Mouse (Mus musculus) left cerebral cortex, adult 2 months (tissue): ENCODE measurements around the gene N4bp2l1. TPM values are rescaled to one million over a fixed set of nuclear protein-coding genes. Genes with fewer than 3 reads are reported as not detected.
A peak's percentile ranks its signal among the peaks of the same experiment; 100 is the strongest.

Experiments used
- DNase-seq, 2 experiments: peaks; one replicate each; pipeline ENCODE4 v3.0.0; 2021 to 2022; ENCODE audit warnings: low spot score in 2 of 2, mixed read lengths in 1 of 2; ENCODE audit errors: extremely low spot score in 1 of 2
- H3K27ac ChIP-seq: fragments of 200-600 bp; 2 replicates; pipeline ENCODE4 v1.8.1; 2022
- H3K4me3 ChIP-seq: fragments of 200-600 bp; 2 replicates; pipeline ENCODE4 v1.8.1; 2022
- CTCF ChIP-seq: fragments of 200-600 bp; IDR thresholded peaks from 2 replicates; pipeline ENCODE4 v1.8.1; 2022; ENCODE audit warnings: antibody characterized with exemption, mild to moderate bottlenecking, moderate library complexity
- intact Hi-C: fragments of 180-260 bp; cut with DNase I; formaldehyde crosslinking; loops from one replicate; pipeline ENCODE4 v1.15.1; 2025
- total RNA-seq, 2 experiments: library from RNA; stranded (reverse); gene quantifications; 2 replicates each; pipeline ENCODE4 v1.2.3; 2021

Gene N4bp2l1
- total RNA-seq, 2 experiments from 2014 or later = 60.5 to 63.5 TPM

- TF ChIP-seq CTCF = no peak
- H3K4me3 ChIP-seq = no peak overlapping the region
- no peak for DNase-seq
- no peak overlapping the region for H3K27ac ChIP-seq
- intact Hi-C loops = no loop called here
Observed at GRCm38 (mm10) chr5:150595366-150596016, 1.5 kb downstream of the N4bp2l1 start.

GRCm38 (mm10) chr5:150594649-150595339, 2.2 kb downstream of the N4bp2l1 start:
- DNase-seq = no peak
- intact Hi-C loops = loop anchor here (1.0 kb wide), 1 partner anchor 71 kb away; no protein-coding TSS in a partner anchor
- TF ChIP-seq CTCF = no peak
- H3K27ac ChIP-seq = peak overlapping the region; percentile 98
- peak overlapping the region; percentile 95 for H3K4me3 ChIP-seq

GRCm38 (mm10) chr5:150593756-150594648, 3.0 kb downstream of the N4bp2l1 start:
- Histone ChIP-seq H3K27ac (peak overlapping the region; percentile 98), H3K4me3 (peak overlapping the region; percentile 95)
- peak; percentile 73 to 74 for DNase-seq
- intact Hi-C loops = loop anchor here (1.0 kb wide), 1 partner anchor 71 kb away; no protein-coding TSS in a partner anchor
- TF ChIP-seq CTCF = no peak

- intact Hi-C loops = no loop called here
- peak; percentile 58 to 59 for DNase-seq
- Histone ChIP-seq H3K4me3 (peak overlapping the region; percentile 95), H3K27ac (peak overlapping the region; percentile 98)
- TF ChIP-seq CTCF = no peak
Observed at GRCm38 (mm10) chr5:150592904-150593755, 3.9 kb downstream of the N4bp2l1 start.

- TF ChIP-seq CTCF = no peak
- no peak for DNase-seq
- Histone ChIP-seq H3K27ac (peak overlapping the region; percentile 98; the same call in 1 of the 2 replicates), H3K4me3 (peak overlapping the region; percentile 95)
- intact Hi-C loops = no loop called here
Observed at GRCm38 (mm10) chr5:150592186-150592903, 4.6 kb downstream of the N4bp2l1 start.

- Histone ChIP-seq H3K27ac (no peak overlapping the region), H3K4me3 (no peak overlapping the region)
- intact Hi-C loops = no loop called here
- no peak for TF ChIP-seq CTCF
- no peak for DNase-seq
Observed at GRCm38 (mm10) chr5:150589945-150590344, 7.0 kb downstream of the N4bp2l1 start.

GRCm38 (mm10) chr5:150584337-150584729, 12.7 kb downstream of the N4bp2l1 start:
- TF ChIP-seq CTCF = no peak
- no peak overlapping the region for H3K4me3 ChIP-seq
- no peak overlapping the region for H3K27ac ChIP-seq
- no peak for DNase-seq
- intact Hi-C loops = no loop called here

GRCm38 (mm10) chr5:150583622-150584336, 13.2 kb downstream of the N4bp2l1 start:
- no peak overlapping the region for H3K27ac ChIP-seq
- DNase-seq = no peak
- no peak for TF ChIP-seq CTCF
- H3K4me3 ChIP-seq = no peak overlapping the region
- intact Hi-C loops = no loop called here

GRCm38 (mm10) chr5:150583181-150583580, 13.8 kb downstream of the N4bp2l1 start:
- TF ChIP-seq CTCF = no peak
- intact Hi-C loops = no loop called here
- DNase-seq = no peak
- Histone ChIP-seq H3K4me3 (no peak overlapping the region), H3K27ac (no peak overlapping the region)

GRCm38 (mm10) chr5:150581180-150581579, 15.8 kb downstream of the N4bp2l1 start:
- Histone ChIP-seq H3K27ac (no peak overlapping the region), H3K4me3 (no peak overlapping the region)
- no peak for DNase-seq
- TF ChIP-seq CTCF = no peak
- intact Hi-C loops = no loop called here
